Mouse (Mus musculus) T-helper 2 cell (primary cell): ENCODE measurements at regions not wholly inside any gene's neighbourhood (a gene's known extent, or its start where the extent isn't known, plus 50 kb on each side); places are given as distances from the start of the nearest gene placed in this dataset.

Source experiments
- in situ Hi-C: fragments of 300-600 bp; cut with MboI, MseI; formaldehyde crosslinking; loops from one replicate; pipeline ENCODE4 v1.15.1; 2025; ENCODE audit warnings: high pct_unique_total_duplicates

GRCm38 (mm10) chr2:92750672-92751071, 151.2 kb downstream of the Chst1 start:
- in situ Hi-C loops: no loop called here

GRCm38 (mm10) chr2:92751256-92751655, 151.7 kb downstream of the Chst1 start:
- in situ Hi-C loops: no loop called here

- in situ Hi-C loops: no loop called here
Observed at GRCm38 (mm10) chr2:92752156-92752555, 152.6 kb downstream of the Chst1 start.

- in situ Hi-C loops: no loop called here
Observed at GRCm38 (mm10) chr2:92752794-92753193, 153.3 kb downstream of the Chst1 start.

GRCm38 (mm10) chr2:92754505-92755280, 155.2 kb downstream of the Chst1 start:
- in situ Hi-C loops: no loop called here

- in situ Hi-C loops: no loop called here
Observed at GRCm38 (mm10) chr2:92756491-92756890, 157.0 kb downstream of the Chst1 start.

GRCm38 (mm10) chr2:92758775-92759174, 156.1 kb upstream of the Syt13 start:
- in situ Hi-C loops: no loop called here

GRCm38 (mm10) chr2:92763881-92764635, 150.8 kb upstream of the Syt13 start:
- in situ Hi-C loops: no loop called here

- in situ Hi-C loops: no loop called here
Observed at GRCm38 (mm10) chr2:92767476-92768005, 147.4 kb upstream of the Syt13 start.

GRCm38 (mm10) chr2:92768088-92768487, 146.8 kb upstream of the Syt13 start:
- in situ Hi-C loops: no loop called here

GRCm38 (mm10) chr2:92769061-92769460, 145.8 kb upstream of the Syt13 start:
- in situ Hi-C loops: no loop called here

- in situ Hi-C loops: no loop called here
Observed at GRCm38 (mm10) chr2:92770098-92770497, 144.8 kb upstream of the Syt13 start.

GRCm38 (mm10) chr2:92772623-92773022, 142.3 kb upstream of the Syt13 start:
- in situ Hi-C loops: no loop called here

GRCm38 (mm10) chr2:92776497-92776896, 138.4 kb upstream of the Syt13 start:
- in situ Hi-C loops: no loop called here

- in situ Hi-C loops: no loop called here
Observed at GRCm38 (mm10) chr2:92779101-92779500, 135.8 kb upstream of the Syt13 start.

- in situ Hi-C loops: no loop called here
Observed at GRCm38 (mm10) chr2:92780021-92780420, 134.9 kb upstream of the Syt13 start.

- in situ Hi-C loops: no loop called here
Observed at GRCm38 (mm10) chr2:92781451-92781850, 133.4 kb upstream of the Syt13 start.

- in situ Hi-C loops: no loop called here
Observed at GRCm38 (mm10) chr2:92782621-92783020, 132.3 kb upstream of the Syt13 start.

GRCm38 (mm10) chr2:92784916-92785315, 130.0 kb upstream of the Syt13 start:
- in situ Hi-C loops: no loop called here

GRCm38 (mm10) chr2:92787925-92788410, 126.9 kb upstream of the Syt13 start:
- in situ Hi-C loops: no loop called here

- in situ Hi-C loops: no loop called here
Observed at GRCm38 (mm10) chr2:92788875-92789274, 126.0 kb upstream of the Syt13 start.

GRCm38 (mm10) chr2:92790374-92790773, 124.5 kb upstream of the Syt13 start:
- in situ Hi-C loops: loop anchor here (10.0 kb wide), 1 partner anchor 1144 kb away; no protein-coding TSS in a partner anchor
